Mouse (Mus musculus) adrenal gland (tissue): Measurements from ENCODE around the gene Med12.

Experiments used
- intact Hi-C: fragments of 180-260 bp; cut with DNase I; formaldehyde crosslinking; loops from one replicate; pipeline ENCODE4 v1.15.1; 2025
- long read RNA-seq, 2 experiments: library from polyadenylated mRNA; unstranded; transcript quantifications; one replicate each; pipeline ENCODE4 v2.0.0; 2020; ENCODE audit warnings: borderline replicate concordance in 1 of 2; ENCODE audit not compliant: insufficient replicate concordance in 1 of 2

Gene Med12
- long read RNA-seq, experiment 1, partial matches to known transcripts: 1 of 2 reads
- long read RNA-seq, experiment 1, other reads (novel, unspliced or antisense): 1 of 2 reads
- long read RNA-seq, experiment 2, partial matches to known transcripts: 4 of 4 reads
- long read RNA-seq, experiment 2, other reads (novel, unspliced or antisense): 0 of 4 reads

- intact Hi-C loops: no loop called here
Measured at GRCm38 (mm10) chrX:101273875-101274738, at the start of gene Med12. Med12 (plus strand) TSS chrX:101274030.

- intact Hi-C loops: no loop called here
Measured at GRCm38 (mm10) chrX:101245011-101245410, 28.8 kb upstream of the Med12 start.

- intact Hi-C loops: no loop called here
Measured at GRCm38 (mm10) chrX:101253952-101254729, 19.7 kb upstream of the Med12 start, which contains the start of gene Foxo4. Foxo4 (plus strand) TSS chrX:101254528.

- intact Hi-C loops: no loop called here
Measured at GRCm38 (mm10) chrX:101254740-101255139, 19.1 kb upstream of the Med12 start.

GRCm38 (mm10) chrX:101256603-101257002, 17.2 kb upstream of the Med12 start:
- intact Hi-C loops: no loop called here

- intact Hi-C loops: no loop called here
Measured at GRCm38 (mm10) chrX:101260441-101261325, 13.1 kb upstream of the Med12 start.

GRCm38 (mm10) chrX:101263892-101264291, 9.9 kb upstream of the Med12 start, which contains the start of gene Gm614:
Gm614 (minus strand) TSS chrX:101263992.
- intact Hi-C loops: no loop called here

GRCm38 (mm10) chrX:101266631-101267030, 7.2 kb upstream of the Med12 start:
- intact Hi-C loops: no loop called here

- intact Hi-C loops: no loop called here
Measured at GRCm38 (mm10) chrX:101268025-101268754, 5.6 kb upstream of the Med12 start, which contains the start of gene Il2rg. Il2rg (minus strand) TSS chrX:101268255.

GRCm38 (mm10) chrX:101268755-101269124, 5.1 kb upstream of the Med12 start, which contains the start of gene Gm20489:
Gm20489 (minus strand) TSS chrX:101269023.
- intact Hi-C loops: no loop called here

- intact Hi-C loops: no loop called here
Measured at GRCm38 (mm10) chrX:101273410-101273809, 420 bp upstream of the Med12 start.

GRCm38 (mm10) chrX:101282813-101283212, 9.0 kb downstream of the Med12 start:
- intact Hi-C loops: no loop called here

- intact Hi-C loops: no loop called here
Measured at GRCm38 (mm10) chrX:101285534-101285933, 11.7 kb downstream of the Med12 start.

GRCm38 (mm10) chrX:101285953-101286670, 12.3 kb downstream of the Med12 start:
- intact Hi-C loops: loop anchor here (2.0 kb wide), 1 partner anchor 155 kb away; no protein-coding TSS in a partner anchor

GRCm38 (mm10) chrX:101287543-101287942, 13.7 kb downstream of the Med12 start:
- intact Hi-C loops: loop anchor here (2.0 kb wide), 1 partner anchor 157 kb away; no protein-coding TSS in a partner anchor

- intact Hi-C loops: no loop called here
Measured at GRCm38 (mm10) chrX:101288432-101288831, 14.6 kb downstream of the Med12 start.

- intact Hi-C loops: no loop called here
Measured at GRCm38 (mm10) chrX:101289037-101289436, 15.2 kb downstream of the Med12 start.

- intact Hi-C loops: no loop called here
Measured at GRCm38 (mm10) chrX:101290111-101290510, 16.3 kb downstream of the Med12 start.

- intact Hi-C loops: no loop called here
Measured at GRCm38 (mm10) chrX:101299055-101299454, 25.2 kb downstream of the Med12 start, which contains the start of gene Nlgn3. Nlgn3 (plus strand) TSS chrX:101299168.
